Mouse (Mus musculus) heart, embryonic 16.5 days (tissue): ENCODE measurements around the gene Sstr5. TPM values are rescaled to one million over a fixed set of nuclear protein-coding genes. Genes with fewer than 3 reads are reported as not detected.

Experiments used
- ATAC-seq: fragments of 200-750 bp; cut with Nextera tagmentation; replicated peaks from 2 replicates; pipeline ENCODE4 v1.8.0; 2017; ENCODE audit warnings: moderate number of reproducible peaks; ENCODE audit not compliant: insufficient read depth, low FRiP score; ENCODE audit errors: extremely low read depth
- H3K27ac ChIP-seq: fragments of 300-500 bp; sonication (generic); 2 replicates; pipeline ENCODE4 v1.5.1; 2014; ENCODE audit warnings: mild to moderate bottlenecking, low read length, control low read depth, moderate library complexity
- H3K27me3 ChIP-seq: fragments of 300-500 bp; sonication (generic); 2 replicates; pipeline ENCODE4 v1.6.1; 2014; ENCODE audit warnings: low read length, mixed read lengths; ENCODE audit not compliant: control insufficient read depth, insufficient read depth
- H3K36me3 ChIP-seq: fragments of 300-500 bp; sonication (generic); 2 replicates; pipeline ENCODE4 v1.6.1; 2014; ENCODE audit not compliant: control insufficient read depth, insufficient read depth
- H3K4me1 ChIP-seq: fragments of 300-500 bp; sonication (generic); 2 replicates; pipeline ENCODE4 v1.6.1; 2014; ENCODE audit warnings: low read length, mixed read lengths; ENCODE audit not compliant: control insufficient read depth, insufficient read depth
- H3K4me2 ChIP-seq: fragments of 300-500 bp; sonication (generic); 2 replicates; pipeline ENCODE4 v1.6.1; 2014; ENCODE audit warnings: low read depth, mild to moderate bottlenecking, control low read depth, low read length
- H3K4me3 ChIP-seq: fragments of 300-500 bp; sonication (generic); 2 replicates; pipeline ENCODE4 v1.5.1; 2014; ENCODE audit warnings: mild to moderate bottlenecking, control low read depth, low read length
- H3K9ac ChIP-seq: fragments of 300-500 bp; sonication (generic); 2 replicates; pipeline ENCODE4 v1.6.1; 2014; ENCODE audit warnings: low read length, control low read depth
- H3K9me3 ChIP-seq: fragments of 300-500 bp; sonication (generic); replicated peaks from 2 replicates; pipeline ENCODE4 v1.6.1; 2016; ENCODE audit warnings: low read length; ENCODE audit not compliant: control insufficient read depth
- WGBS: fragments of 180-500 bp; shearing (Covaris S2); extraction: QIAGEN DNeasy Blood & Tissue Kit; methylation state at CpG from one replicate; pipeline ENCODE4 v1.1.7; 2014; 5-methylcytosine and 5-hydroxymethylcytosine counted together
- polyA plus RNA-seq: library from polyadenylated mRNA; unstranded; fragments of >200 nt; fragmentation: Nextera tagmentation; extraction: Ambion mirVana; gene quantifications from 2 replicates; pipeline ENCODE4 v1.2.1, GENCODE M21; 2015

Gene Sstr5
- polyA plus RNA-seq, 1 experiment from 2014 or later = 0.07 TPM

DNA sequence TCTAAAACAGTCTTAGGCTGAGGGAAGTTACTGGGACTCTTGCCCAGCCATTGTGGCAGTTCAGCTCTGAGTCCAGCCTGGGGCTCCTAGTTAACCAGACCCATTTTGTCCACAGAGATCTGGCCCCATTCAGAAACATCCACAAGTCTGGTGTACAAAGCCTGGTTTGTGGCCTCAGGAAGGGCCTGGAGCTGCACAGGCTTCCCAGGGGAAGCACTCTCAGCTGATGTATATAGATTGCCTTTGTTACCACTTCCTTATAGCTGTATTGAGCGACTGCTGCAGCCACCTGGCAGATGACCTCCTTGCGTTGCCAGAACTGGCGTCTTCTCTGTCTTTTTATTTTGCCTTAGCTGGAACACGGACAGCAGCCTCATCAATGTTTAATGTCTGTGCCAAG is 52.0 kb downstream of the Sstr5 start:
- 55% methylated on average over 4 of the region's 4 CpGs for WGBS
- Histone ChIP-seq H3K36me3 (no peaks in the 10 kb centered on the region), H3K4me1 (no peaks in the 10 kb centered on the region), H3K27ac (no peak overlapping the region), H3K27me3 (no peaks in the 10 kb centered on the region), H3K9ac (no peak overlapping the region), H3K9me3 (no peaks in the 10 kb centered on the region), H3K4me3 (no peak overlapping the region), H3K4me2 (no peak overlapping the region)
- no peak for ATAC-seq

GRCm38 (mm10) chr17:25442889-25443288 is 54.2 kb downstream of the Sstr5 start:
- WGBS = 65% methylated on average over 3 of the region's 3 CpGs
- ATAC-seq = no peak

DNA sequence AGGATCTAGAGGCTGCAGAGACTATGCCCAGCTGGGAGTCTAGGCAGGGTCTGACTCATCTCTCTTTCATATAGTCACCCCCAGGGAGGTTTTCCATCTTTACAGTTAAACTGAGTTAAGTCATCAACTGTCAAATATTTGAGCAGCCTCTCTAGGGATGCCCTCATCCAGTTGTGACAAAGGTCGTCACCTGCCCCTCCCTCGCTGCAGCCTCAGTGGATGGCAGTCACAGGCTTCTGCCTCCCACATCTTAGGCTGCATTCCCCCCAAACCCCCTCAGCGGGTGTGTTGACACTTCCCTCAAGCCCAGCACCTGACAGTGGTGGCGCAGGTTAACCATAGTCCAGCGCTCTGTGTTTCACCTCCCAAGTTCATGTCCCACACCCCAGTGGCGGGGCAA is 55.7 kb downstream of the Sstr5 start:
- no peak overlapping the region for H3K27ac ChIP-seq
- H3K27me3 ChIP-seq = peaks cover 2% of the 10 kb centered on the region; the same call in 1 of the 2 replicates
- 74% methylated on average over 6 of the region's 6 CpGs for WGBS
- H3K4me3 ChIP-seq = no peak overlapping the region
- ATAC-seq = no peak
- peaks cover 4% of the 10 kb centered on the region for H3K4me1 ChIP-seq
- H3K4me2 ChIP-seq = no peak overlapping the region
- no peaks in the 10 kb centered on the region for H3K9me3 ChIP-seq
- H3K9ac ChIP-seq = no peak overlapping the region
- H3K36me3 ChIP-seq = no peaks in the 10 kb centered on the region

More at GRCm38 (mm10) chr17:25442889-25443288, 54.2 kb downstream of the Sstr5 start:
- H3K9me3 ChIP-seq = no peaks in the 10 kb centered on the region
- H3K27me3 ChIP-seq = no peaks in the 10 kb centered on the region
- no peaks in the 10 kb centered on the region for H3K36me3 ChIP-seq
- no peak overlapping the region for H3K4me3 ChIP-seq
- H3K27ac ChIP-seq = no peak overlapping the region
- no peak overlapping the region for H3K4me2 ChIP-seq
- H3K4me1 ChIP-seq = peaks cover 2% of the 10 kb centered on the region
- no peak overlapping the region for H3K9ac ChIP-seq

Other genes with a start within 250 kb of the Sstr5 start
- 1.4 and 2.5 TPM in 2 replicates for gene Baiap3, start 240.9 kb downstream of the Sstr5 start, polyA plus RNA-seq
- 345 and 358 TPM in 2 replicates for gene Ube2i, start 222.7 kb downstream of the Sstr5 start, polyA plus RNA-seq
- gene Prss34, start 198.9 kb downstream of the Sstr5 start, polyA plus RNA-seq = 0.80 and 0.84 TPM in 2 replicates
- not detected in 2 replicates for gene Prss28, start 188.6 kb downstream of the Sstr5 start, polyA plus RNA-seq
- gene Prss29, start 178.6 kb downstream of the Sstr5 start, polyA plus RNA-seq = not detected in 2 replicates
- gene Tpsab1, start 151.7 kb downstream of the Sstr5 start, polyA plus RNA-seq = 0.41 and 0.59 TPM in 2 replicates
- gene Tpsb2, start 131.0 kb downstream of the Sstr5 start, polyA plus RNA-seq = 11.0 and 11.7 TPM in 2 replicates
- 0.56 and 0.76 TPM in 2 replicates for gene Tpsg1, start 128.0 kb downstream of the Sstr5 start, polyA plus RNA-seq
- 4.5 and 5.4 TPM in 2 replicates for gene Cacna1h, start 63.5 kb downstream of the Sstr5 start, polyA plus RNA-seq
- gene Tekt4, start 42.7 kb downstream of the Sstr5 start, polyA plus RNA-seq = 0.81 and 1.5 TPM in 2 replicates
- gene Sox8, start 73.4 kb upstream of the Sstr5 start, polyA plus RNA-seq = 0.54 and 0.82 TPM in 2 replicates
- 36.9 and 39.8 TPM in 2 replicates for gene Lmf1, start 81.8 kb upstream of the Sstr5 start, polyA plus RNA-seq
- gene Gng13, start 219.9 kb upstream of the Sstr5 start, polyA plus RNA-seq = 0.60 and 2.2 TPM in 2 replicates
- gene Chtf18, start 230.1 kb upstream of the Sstr5 start, polyA plus RNA-seq = 16.7 and 17.2 TPM in 2 replicates
- gene Rpusd1, start 230.4 kb upstream of the Sstr5 start, polyA plus RNA-seq = 12.7 and 13.7 TPM in 2 replicates
- gene Mslnl, start 238.8 kb upstream of the Sstr5 start, polyA plus RNA-seq = 0.16 TPM in 2 replicates